Mouse (Mus musculus): ENCODE results near the gene Pcna.

Pcna gene

GRCm38 (mm10) chr2:132278273-132278853, 25.2 kb upstream of the Pcna start:
- DNase-seq (ENCODE audit: inconsistent age in 2 of 2, low spot score in 1 of 2), result no peak

GRCm38 (mm10) chr2:132276249-132276648, 23.1 kb upstream of the Pcna start:
- no peak for DNase-seq (ENCODE audit: inconsistent age in 2 of 2, low spot score in 1 of 2)

GRCm38 (mm10) chr2:132275527-132275926, 22.4 kb upstream of the Pcna start:
- DNase-seq (ENCODE audit: inconsistent age in 2 of 2, low spot score in 1 of 2), result no peak

- DNase-seq (ENCODE audit: inconsistent age in 2 of 2, low spot score in 1 of 2), result no peak
Observed at GRCm38 (mm10) chr2:132272694-132273389, 19.7 kb upstream of the Pcna start.

- DNase-seq (ENCODE audit: inconsistent age in 2 of 2, low spot score in 1 of 2), result peak in 1 of 2 experiments; percentile 35
Observed at GRCm38 (mm10) chr2:132270331-132270951, 17.3 kb upstream of the Pcna start.

- peak; percentile 43 to 67 for DNase-seq (ENCODE audit: inconsistent age in 2 of 2, low spot score in 1 of 2)
Observed at GRCm38 (mm10) chr2:132269217-132269616, 16.1 kb upstream of the Pcna start.

GRCm38 (mm10) chr2:132266086-132266485, 13.0 kb upstream of the Pcna start:
- peak in 1 of 2 experiments; percentile 53 for DNase-seq (ENCODE audit: inconsistent age in 2 of 2, low spot score in 1 of 2)

- DNase-seq (ENCODE audit: inconsistent age in 2 of 2, low spot score in 1 of 2), result no peak
Observed at GRCm38 (mm10) chr2:132265196-132265595, 12.1 kb upstream of the Pcna start.

GRCm38 (mm10) chr2:132264266-132264710, 11.2 kb upstream of the Pcna start:
- no peak for DNase-seq (ENCODE audit: inconsistent age in 2 of 2, low spot score in 1 of 2)

- peak; percentile 45 to 84 for DNase-seq (ENCODE audit: inconsistent age in 2 of 2, low spot score in 1 of 2)
Observed at GRCm38 (mm10) chr2:132263421-132264265, 10.5 kb upstream of the Pcna start.

GRCm38 (mm10) chr2:132262879-132263398, 9.8 kb upstream of the Pcna start, which contains the start of gene Cds2:
TSS of gene Cds2 (plus strand) at chr2:132263148.
- peak; percentile 100 for DNase-seq (ENCODE audit: inconsistent age in 2 of 2, low spot score in 1 of 2)

GRCm38 (mm10) chr2:132262175-132262574, 9.1 kb upstream of the Pcna start:
- DNase-seq (ENCODE audit: inconsistent age in 2 of 2, low spot score in 1 of 2), result no peak

- DNase-seq (ENCODE audit: inconsistent age in 2 of 2, low spot score in 1 of 2), result no peak
Observed at GRCm38 (mm10) chr2:132260601-132261000, 7.5 kb upstream of the Pcna start.

- no peak for DNase-seq (ENCODE audit: inconsistent age in 2 of 2, low spot score in 1 of 2)
Observed at GRCm38 (mm10) chr2:132257350-132258068, 4.4 kb upstream of the Pcna start.

- DNase-seq (ENCODE audit: inconsistent age in 2 of 2, low spot score in 1 of 2), result peak in 1 of 2 experiments; percentile 46
Observed at GRCm38 (mm10) chr2:132253603-132254002, 489 bp upstream of the Pcna start.

GRCm38 (mm10) chr2:132251911-132252310, 1.2 kb downstream of the Pcna start:
- DNase-seq (ENCODE audit: inconsistent age in 2 of 2, low spot score in 1 of 2), result no peak

- DNase-seq (ENCODE audit: inconsistent age in 2 of 2, low spot score in 1 of 2), result peak; percentile 95 to 98
Observed at GRCm38 (mm10) chr2:132247539-132248313, 5.4 kb downstream of the Pcna start, which contains the start of gene Tmem230. TSS of gene Tmem230 (minus strand) at chr2:132247807.

GRCm38 (mm10) chr2:132243370-132243769, 9.7 kb downstream of the Pcna start:
- DNase-seq (ENCODE audit: inconsistent age in 2 of 2, low spot score in 1 of 2), result no peak

- peak; percentile 69 to 90 for DNase-seq (ENCODE audit: inconsistent age in 2 of 2, low spot score in 1 of 2)
Observed at GRCm38 (mm10) chr2:132240457-132240856, 12.7 kb downstream of the Pcna start.

All from adrenal gland, adult (tissue).